Mouse (Mus musculus): ENCODE results near the gene Agrn. TPM values are rescaled to one million over a fixed set of nuclear protein-coding genes. Genes with fewer than 3 reads are reported as not detected.
"Not testable (repeated sequence)": the region's sequence is repeated elsewhere in the genome, so short reads cannot be mapped to it uniquely, and the experiment has no call there.

The Agrn gene
- polyA plus RNA-seq, 1 experiment from 2014 or later: 43.8 TPM

GRCm38 (mm10) chr4:156185950-156186850 lies 11.1 kb downstream of the Agrn start:
- Histone ChIP-seq H3K27me3 (replicated peaks) (no peaks in the 10 kb centered on the region), H3K4me1 (peaks cover 68% of the 10 kb centered on the region), H3K9me3 (no peaks in the 10 kb centered on the region), H3K27ac (replicated peaks) (peak overlapping the region; percentile 64), H3K4me3 (peak overlapping the region; percentile 47), H3K9ac (peak overlapping the region; percentile 81), H3K36me3 (peaks cover 53% of the 10 kb centered on the region), H3K4me2 (peak overlapping the region; percentile 68)
- no peak for ATAC-seq (ENCODE audit: extremely low read depth, insufficient number of reproducible peaks, low FRiP score, low TSS enrichment)
- 6% methylated on average over 30 of the region's 31 CpGs for WGBS

DNA sequence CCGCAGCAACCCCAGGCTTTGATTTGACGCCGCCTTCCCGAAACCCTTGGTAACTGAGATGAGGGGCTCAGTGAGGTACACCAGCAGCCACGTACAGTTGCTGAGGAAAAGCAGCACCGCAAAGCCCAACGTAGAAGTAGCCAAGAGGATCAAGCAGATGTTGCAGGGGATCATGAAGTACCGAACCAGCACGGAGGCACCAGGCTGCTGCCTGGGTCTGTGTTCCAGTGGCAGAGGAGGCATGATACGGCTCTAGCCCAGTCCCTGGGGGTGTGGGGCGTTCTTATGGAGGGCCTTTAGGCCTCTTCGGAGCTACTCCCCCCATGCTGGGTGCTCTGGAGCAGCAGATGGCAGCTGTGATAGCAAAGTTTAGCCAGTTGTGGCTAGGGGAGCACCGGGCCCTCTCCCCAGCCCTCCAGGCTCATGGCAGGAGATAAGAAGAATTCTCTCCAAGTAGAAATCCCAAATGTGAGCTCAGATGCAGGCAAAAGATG lies 11.8 kb downstream of the Agrn start:
- Histone ChIP-seq H3K36me3 (peaks cover 53% of the 10 kb centered on the region), H3K9ac (peak overlapping the region; percentile 81), H3K4me1 (peaks cover 66% of the 10 kb centered on the region), H3K9me3 (no peaks in the 10 kb centered on the region), H3K27me3 (replicated peaks) (no peaks in the 10 kb centered on the region), H3K4me3 (peak overlapping the region; percentile 47), H3K27ac (replicated peaks) (peak overlapping the region; percentile 64), H3K4me2 (peak overlapping the region; percentile 68)
- 68% methylated on average over 13 of the region's 13 CpGs for WGBS
- ATAC-seq (ENCODE audit: extremely low read depth, insufficient number of reproducible peaks, low FRiP score, low TSS enrichment): no peak

- Histone ChIP-seq H3K9me3 (no peaks in the 10 kb centered on the region), H3K27ac (replicated peaks) (peak overlapping the region; percentile 64; the same call in 1 of the 2 replicates), H3K4me1 (peaks cover 56% of the 10 kb centered on the region), H3K36me3 (peaks cover 56% of the 10 kb centered on the region), H3K4me2 (peak overlapping the region; percentile 68), H3K27me3 (replicated peaks) (no peaks in the 10 kb centered on the region), H3K9ac (peak overlapping the region; percentile 81), H3K4me3 (no peak overlapping the region)
- ATAC-seq (ENCODE audit: extremely low read depth, insufficient number of reproducible peaks, low FRiP score, low TSS enrichment): no peak
- WGBS: 62% methylated on average over 7 of the region's 7 CpGs
Measured at GRCm38 (mm10) chr4:156184291-156184954, 12.9 kb downstream of the Agrn start.

DNA sequence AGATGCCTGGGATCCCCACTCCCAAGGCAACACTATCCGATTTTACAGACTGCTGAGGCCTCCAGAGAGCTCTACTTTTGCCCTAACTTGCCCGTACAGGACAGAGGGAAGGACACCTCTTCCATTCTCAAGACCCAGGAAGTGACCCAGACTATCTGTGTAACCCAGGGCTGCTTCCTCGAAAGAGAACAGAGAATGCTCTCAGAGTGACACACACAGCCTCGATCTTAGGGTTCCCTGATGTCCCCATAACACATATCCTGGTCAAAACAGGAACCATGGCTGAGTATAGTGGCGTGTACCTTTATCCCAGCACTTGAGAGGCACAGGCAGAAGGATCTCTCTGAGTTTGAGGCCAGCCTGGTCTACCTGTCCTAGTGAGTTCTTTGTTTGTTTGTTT lies 13.5 kb downstream of the Agrn start:
- H3K27me3 ChIP-seq (replicated peaks): no peaks in the 10 kb centered on the region
- 80% methylated on average over 5 of the region's 5 CpGs for WGBS
- H3K9me3 ChIP-seq: no peaks in the 10 kb centered on the region
- H3K4me2 ChIP-seq: no peak overlapping the region
- no peak overlapping the region for H3K4me3 ChIP-seq
- H3K27ac ChIP-seq (replicated peaks): no peak overlapping the region
- H3K4me1 ChIP-seq: peaks cover 49% of the 10 kb centered on the region
- peaks cover 62% of the 10 kb centered on the region for H3K36me3 ChIP-seq
- no peak overlapping the region for H3K9ac ChIP-seq
- no peak for ATAC-seq (ENCODE audit: extremely low read depth, insufficient number of reproducible peaks, low FRiP score, low TSS enrichment)

DNA sequence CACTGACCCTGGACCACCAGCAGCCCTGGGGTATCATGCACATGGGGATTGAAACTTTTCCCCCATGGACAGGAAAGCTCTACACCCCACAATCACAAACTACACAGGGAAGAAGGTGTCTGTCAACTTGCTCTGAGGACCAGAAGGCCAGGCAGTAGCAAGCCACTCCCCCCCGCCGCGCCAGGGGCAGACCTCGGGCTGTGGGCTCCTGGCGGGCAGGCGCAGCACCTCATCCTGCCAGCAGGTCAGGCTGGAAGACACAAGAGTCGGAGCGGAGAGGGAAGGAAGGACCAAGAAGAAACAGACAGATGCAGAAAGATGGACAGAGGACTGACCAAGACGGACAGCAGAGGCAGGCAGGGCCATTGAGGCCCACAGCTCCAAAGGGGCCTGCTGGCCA lies 19.7 kb downstream of the Agrn start:
- Histone ChIP-seq H3K4me2 (no peak overlapping the region), H3K27ac (replicated peaks) (no peak overlapping the region), H3K9ac (no peak overlapping the region), H3K4me3 (no peak overlapping the region), H3K9me3 (no peaks in the 10 kb centered on the region), H3K27me3 (replicated peaks) (no peaks in the 10 kb centered on the region), H3K36me3 (peaks cover 98% of the 10 kb centered on the region), H3K4me1 (0 out of 2 replicates have a peak, but pooled peaks cover 3% of the 10 kb centered on the region)
- WGBS: 88% methylated on average over 9 of the region's 9 CpGs
- no peak for ATAC-seq (ENCODE audit: extremely low read depth, insufficient number of reproducible peaks, low FRiP score, low TSS enrichment)

DNA sequence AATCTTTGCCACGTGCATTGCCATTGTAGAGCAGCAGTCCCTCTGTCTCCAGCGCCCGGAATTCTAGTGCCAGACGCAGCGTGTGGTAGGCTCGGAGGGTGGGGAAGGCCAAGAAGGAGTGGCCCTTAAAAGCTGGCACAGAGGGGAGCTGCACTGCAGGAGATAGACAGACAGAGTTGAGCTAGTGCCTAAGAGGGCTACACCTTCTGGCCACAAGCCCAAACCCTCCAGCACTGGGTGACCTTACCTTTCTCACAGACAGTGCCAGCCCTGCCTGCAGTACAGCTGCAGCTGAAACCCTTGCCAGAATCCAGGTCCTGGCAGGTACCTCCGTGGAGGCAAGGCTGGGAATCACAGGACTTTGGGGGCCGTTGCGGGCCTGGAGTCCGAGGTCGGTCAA lies 25.5 kb downstream of the Agrn start:
- Histone ChIP-seq H3K4me3 (no peak overlapping the region), H3K4me1 (no peaks in the 10 kb centered on the region), H3K9ac (no peak overlapping the region), H3K27me3 (replicated peaks) (no peaks in the 10 kb centered on the region), H3K9me3 (no peaks in the 10 kb centered on the region), H3K36me3 (peaks cover 100% of the 10 kb centered on the region), H3K4me2 (no peak overlapping the region), H3K27ac (replicated peaks) (no peak overlapping the region)
- ATAC-seq (ENCODE audit: extremely low read depth, insufficient number of reproducible peaks, low FRiP score, low TSS enrichment): no peak
- WGBS: 95% methylated on average over 11 of the region's 11 CpGs

- Histone ChIP-seq H3K9me3 (no peaks in the 10 kb centered on the region), H3K27me3 (replicated peaks) (no peaks in the 10 kb centered on the region), H3K36me3 (peaks cover 100% of the 10 kb centered on the region), H3K9ac (no peak overlapping the region), H3K4me2 (no peak overlapping the region), H3K4me3 (no peak overlapping the region), H3K27ac (replicated peaks) (no peak overlapping the region), H3K4me1 (no peaks in the 10 kb centered on the region)
- whole genome bisulfite sequencing: 92% methylated on average over 10 of the region's 10 CpGs
- ATAC-seq (ENCODE audit: extremely low read depth, insufficient number of reproducible peaks, low FRiP score, low TSS enrichment): no peak
Measured at GRCm38 (mm10) chr4:156169129-156169528, 28.2 kb downstream of the Agrn start.

GRCm38 (mm10) chr4:156168611-156169010 lies 28.7 kb downstream of the Agrn start:
- ATAC-seq (ENCODE audit: extremely low read depth, insufficient number of reproducible peaks, low FRiP score, low TSS enrichment): no peak
- H3K36me3 ChIP-seq: peaks cover 100% of the 10 kb centered on the region

GRCm38 (mm10) chr4:156166477-156166876 lies 30.8 kb downstream of the Agrn start:
- Histone ChIP-seq H3K4me2 (no peak overlapping the region), H3K27me3 (replicated peaks) (no peaks in the 10 kb centered on the region), H3K4me1 (no peaks in the 10 kb centered on the region), H3K27ac (replicated peaks) (no peak overlapping the region), H3K9me3 (peaks cover 11% of the 10 kb centered on the region), H3K4me3 (no peak overlapping the region), H3K36me3 (peaks cover 99% of the 10 kb centered on the region), H3K9ac (no peak overlapping the region)
- WGBS: 88% methylated on average over 9 of the region's 9 CpGs
- ATAC-seq (ENCODE audit: extremely low read depth, insufficient number of reproducible peaks, low FRiP score, low TSS enrichment): no peak

More at GRCm38 (mm10) chr4:156168611-156169010, 28.7 kb downstream of the Agrn start:
- no peaks in the 10 kb centered on the region for H3K4me1 ChIP-seq
- WGBS: 84% methylated on average over 8 of the region's 8 CpGs
- no peaks in the 10 kb centered on the region for H3K27me3 ChIP-seq (replicated peaks)
- no peaks in the 10 kb centered on the region for H3K9me3 ChIP-seq
- no peak overlapping the region for H3K27ac ChIP-seq (replicated peaks)
- H3K4me2 ChIP-seq: no peak overlapping the region
- H3K4me3 ChIP-seq: no peak overlapping the region
- no peak overlapping the region for H3K9ac ChIP-seq

DNA sequence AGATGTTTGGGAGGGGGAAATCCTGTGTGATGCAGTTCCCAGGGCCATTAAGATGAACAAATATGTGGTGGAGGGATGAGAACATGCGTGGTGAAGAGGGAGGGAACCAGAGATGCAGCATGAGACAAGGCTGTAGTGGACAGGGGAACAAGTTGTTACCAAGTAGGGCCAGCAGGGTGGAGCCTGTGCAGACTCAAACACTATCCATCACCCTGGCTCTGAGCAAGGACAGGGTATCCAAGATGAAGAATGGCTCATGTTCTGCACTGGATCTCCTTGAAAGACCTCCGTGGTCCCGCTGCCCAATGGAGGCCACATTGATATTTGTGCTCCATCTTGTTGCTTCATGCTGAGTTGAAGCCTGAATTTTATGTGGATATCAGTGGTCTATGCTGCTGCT lies 42.5 kb downstream of the Agrn start:
- Histone ChIP-seq H3K27me3 (replicated peaks) (no peaks in the 10 kb centered on the region), H3K4me1 (no peaks in the 10 kb centered on the region), H3K4me3 (no peak overlapping the region), H3K9me3 (peaks cover 20% of the 10 kb centered on the region), H3K36me3 (no peaks in the 10 kb centered on the region), H3K4me2 (no peak overlapping the region), H3K27ac (replicated peaks) (no peak overlapping the region), H3K9ac (no peak overlapping the region)
- no peak for ATAC-seq (ENCODE audit: extremely low read depth, insufficient number of reproducible peaks, low FRiP score, low TSS enrichment)
- WGBS: 84% methylated on average over 3 of the region's 3 CpGs

DNA sequence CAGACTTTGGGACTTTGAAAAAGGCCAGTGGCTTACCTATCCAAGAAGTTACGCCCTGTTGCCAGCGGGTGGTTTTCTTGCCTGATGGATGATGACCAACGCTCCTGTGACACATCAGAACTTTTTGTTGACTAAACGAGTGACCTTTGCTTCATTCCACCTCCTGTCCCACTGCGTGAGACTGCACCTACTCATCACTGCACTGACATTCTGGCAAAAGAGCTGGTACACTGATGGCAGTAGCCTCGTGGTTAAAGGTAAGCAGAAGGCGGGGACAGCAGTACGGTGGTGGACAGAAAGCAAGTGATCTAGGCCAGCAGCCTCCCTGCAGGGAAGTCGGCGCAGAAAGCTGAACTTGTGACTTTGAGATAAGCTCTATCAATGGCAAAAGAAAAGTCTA lies 46.4 kb downstream of the Agrn start:
- WGBS: 69% methylated on average over 10 of the region's 10 CpGs
- not testable (repeated sequence) for ATAC-seq (ENCODE audit: extremely low read depth, insufficient number of reproducible peaks, low FRiP score, low TSS enrichment); H3K27me3 ChIP-seq (replicated peaks); H3K36me3 ChIP-seq; H3K4me2 ChIP-seq; H3K27ac ChIP-seq (replicated peaks); H3K4me1 ChIP-seq; H3K4me3 ChIP-seq; H3K9ac ChIP-seq
- H3K9me3 ChIP-seq: peaks cover 10% of the 10 kb centered on the region

Measured in heart, embryonic 13.5 days (tissue).